Mouse (Mus musculus) cerebellum, adult 2 months (tissue): ENCODE data around the gene Pnpla6. TPM values are rescaled to one million over a fixed set of nuclear protein-coding genes. Genes with fewer than 3 reads are reported as not detected.
A peak's percentile ranks its signal among the peaks of the same experiment; 100 is the strongest.

ENCODE experiments used
- DNase-seq, 2 experiments: peaks; one replicate each; pipeline ENCODE4 v3.0.0; 2021
- H3K27ac ChIP-seq: fragments of 200-500 bp; 2 replicates; pipeline ENCODE4 v1.5.1; 2012; ENCODE audit warnings: low read length, control low read depth, inconsistent platforms; ENCODE audit not compliant: insufficient read depth
- H3K27me3 ChIP-seq: fragments of 200-500 bp; 2 replicates; pipeline ENCODE4 v1.6.1; 2012; ENCODE audit warnings: inconsistent platforms, mild to moderate bottlenecking, low read length, moderate library complexity; ENCODE audit not compliant: control insufficient read depth, insufficient read depth
- H3K4me1 ChIP-seq: fragments of 200-500 bp; 2 replicates; pipeline ENCODE4 v1.6.1; 2011; ENCODE audit warnings: low read length; ENCODE audit not compliant: control insufficient read depth, insufficient read depth
- H3K4me3 ChIP-seq: fragments of 200-500 bp; replicated peaks from 2 replicates; pipeline ENCODE3; 2011; ENCODE audit warnings: mild to moderate bottlenecking, low read depth, low read length, control low read depth; ENCODE audit not compliant: insufficient read depth
- CTCF ChIP-seq: fragments of 200-500 bp; IDR thresholded peaks from 2 replicates; pipeline ENCODE4 v1.5.1; 2011; ENCODE audit warnings: low read depth, mild to moderate bottlenecking, control low read depth, low read length, moderate library complexity, borderline replicate concordance; ENCODE audit not compliant: insufficient read depth
- POLR2A ChIP-seq: fragments of 200-500 bp; IDR thresholded peaks from 2 replicates; pipeline ENCODE4 v1.6.1; 2011; ENCODE audit warnings: low read length, control low read depth, borderline replicate concordance; ENCODE audit not compliant: insufficient read depth
- WGBS: fragments of 180-500 bp; shearing (Covaris S2); methylation state at CpG from one replicate; pipeline ENCODE4 v1.1.7; 2018; 5-methylcytosine and 5-hydroxymethylcytosine counted together
- polyA plus RNA-seq: library from polyadenylated mRNA; depleted of rRNA; stranded (reverse); fragments of >200 nt; gene quantifications from 2 replicates; pipeline ENCODE4 v1.2.3, GENCODE M21; 2012; rRNA removed

The Pnpla6 gene
- polyA plus RNA-seq, 1 experiment, result 83.9 TPM

GRCm38 (mm10) chr8:3587391-3588257 lies 72.4 kb downstream of the Pnpla6 start:
- TF ChIP-seq POLR2A, result peak; percentile 51; the same call in 1 of the 2 replicates
- TF ChIP-seq CTCF, result no peak
- Histone ChIP-seq H3K4me1 (no peaks in the 10 kb centered on the region), H3K4me3 (peak overlapping the region; percentile 94), H3K27ac (peak overlapping the region; percentile 6; the same call in 1 of the 2 replicates), H3K27me3 (no peaks in the 10 kb centered on the region)
- DNase-seq, result peak; percentile 78 to 79
- under 1% methylated on average over 77 of the region's 77 CpGs for WGBS

DNA sequence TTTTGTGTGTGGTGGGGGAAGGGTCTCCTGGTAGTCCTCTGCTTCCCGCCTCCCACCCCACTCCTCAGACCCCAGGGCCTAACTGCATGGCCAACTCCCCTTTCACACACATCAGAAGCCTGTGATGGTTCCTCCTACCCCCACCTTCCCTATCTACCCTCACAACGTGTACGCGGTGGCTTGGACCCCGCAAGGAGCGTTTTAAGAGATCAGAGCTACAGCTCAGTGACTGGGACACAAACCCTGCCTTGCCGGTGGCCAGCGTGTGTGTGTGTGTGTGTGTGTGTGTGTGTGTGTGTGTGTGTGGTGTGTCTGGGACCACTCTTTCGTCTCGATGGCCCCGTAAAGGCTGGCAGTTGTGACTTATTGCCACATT lies 73.1 kb downstream of the Pnpla6 start:
- 5% methylated on average over 11 of the region's 11 CpGs for WGBS
- H3K27me3 ChIP-seq, result no peaks in the 10 kb centered on the region
- TF ChIP-seq CTCF (no peak), POLR2A (no peak)
- no peak overlapping the region for H3K27ac ChIP-seq
- H3K4me1 ChIP-seq, result peaks cover 1% of the 10 kb centered on the region
- peak in 1 of 2 experiments; percentile 47 for DNase-seq
- H3K4me3 ChIP-seq, result peak overlapping the region; percentile 94

- H3K4me1 ChIP-seq, result peaks cover 5% of the 10 kb centered on the region
- H3K4me3 ChIP-seq, result no peak overlapping the region
- no peak overlapping the region for H3K27ac ChIP-seq
- WGBS, result 13% methylated on average over 3 of the region's 3 CpGs
- DNase-seq, result peak in 1 of 2 experiments; percentile 40
- TF ChIP-seq POLR2A (no peak), CTCF (no peak)
- no peaks in the 10 kb centered on the region for H3K27me3 ChIP-seq
These were observed 78.3 kb downstream of the Pnpla6 start for GRCm38 (mm10) chr8:3593470-3593869.

Other genes starting within 250 kb of the Pnpla6 start
- gene Insr, start 235.8 kb upstream of the Pnpla6 start, polyA plus RNA-seq, result 16.2 and 17.5 TPM in 2 replicates
- 0.10 TPM in 1 of 2 replicates, not detected in the other for gene A430078G23Rik, start 162.0 kb upstream of the Pnpla6 start, polyA plus RNA-seq
- gene Arhgef18, start 122.4 kb upstream of the Pnpla6 start, polyA plus RNA-seq, result 31.2 and 34.0 TPM in 2 replicates
- 1.2 and 1.5 TPM in 2 replicates for gene Pex11g, start 47.7 kb upstream of the Pnpla6 start, polyA plus RNA-seq
- gene Tex45, start 44.5 kb upstream of the Pnpla6 start, polyA plus RNA-seq, result 0.08 and 0.26 TPM in 2 replicates
- 47.2 and 49.6 TPM in 2 replicates for gene Zfp358, start 22.2 kb upstream of the Pnpla6 start, polyA plus RNA-seq
- gene Mcoln1, start 14.9 kb upstream of the Pnpla6 start, polyA plus RNA-seq, result 295 and 322 TPM in 2 replicates
- 0.28 and 0.30 TPM in 2 replicates for gene C330021F23Rik, start 52.6 kb downstream of the Pnpla6 start, polyA plus RNA-seq
- gene Camsap3, start 71.9 kb downstream of the Pnpla6 start, polyA plus RNA-seq, result 31.4 and 32.1 TPM in 2 replicates
- 63.5 and 71.7 TPM in 2 replicates for gene Xab2, start 105.9 kb downstream of the Pnpla6 start, polyA plus RNA-seq
- gene Pet100, start 106.2 kb downstream of the Pnpla6 start, polyA plus RNA-seq, result 65.3 and 65.4 TPM in 2 replicates
- 2,128 and 2,417 TPM in 2 replicates for gene Pcp2, start 110.2 kb downstream of the Pnpla6 start, polyA plus RNA-seq
- 204 and 217 TPM in 2 replicates for gene Stxbp2, start 115.6 kb downstream of the Pnpla6 start, polyA plus RNA-seq
- 0.32 and 0.46 TPM in 2 replicates for gene Retn, start 140.4 kb downstream of the Pnpla6 start, polyA plus RNA-seq
- gene Mcemp1, start 150.4 kb downstream of the Pnpla6 start, polyA plus RNA-seq, result 0.51 and 0.61 TPM in 2 replicates
- 40.0 and 46.6 TPM in 2 replicates for gene Fcor, start 157.0 kb downstream of the Pnpla6 start, polyA plus RNA-seq
- 50.2 and 56.0 TPM in 2 replicates for gene Trappc5, start 160.9 kb downstream of the Pnpla6 start, polyA plus RNA-seq
- 0.47 and 0.82 TPM in 2 replicates for gene Fcer2a, start 178.8 kb downstream of the Pnpla6 start, polyA plus RNA-seq
- gene Clec4g, start 205.3 kb downstream of the Pnpla6 start, polyA plus RNA-seq, result not detected in 2 replicates
- 0.18 TPM in 1 of 2 replicates, not detected in the other for gene Cd209a, start 233.6 kb downstream of the Pnpla6 start, polyA plus RNA-seq